Comparison of ENCODE assay signal across 9 mouse cellular contexts in genomic region chr16:41258145-41259035, GRCm38 (mm10).
A peak's percentile ranks its signal among the peaks of the same experiment; 100 is the strongest.
DNase-seq lines count a peak whose midpoint lies in the region; ATAC-seq lines count a peak whose summit lies in the region.
"Had no signal": no experiment of that assay in that cellular context is flagged by ENCODE, and none has a peak within 500 bp of the region (broad histone marks: within the 10 kb centered on the region; RNA-seq: fewer than 3 reads in every experiment).

No protein-coding gene starts in this region.

- H3K9ac ChIP-seq in liver, embryonic 11.5 days (ENCODE audit: low read depth, low read length): no peak overlapping the region
- H3K9ac ChIP-seq in forebrain, embryonic 11.5 days (ENCODE audit: low read length): no peak overlapping the region
- H3K9ac ChIP-seq in hindbrain, embryonic 16.5 days (ENCODE audit: low read depth, low read length): no peak overlapping the region
- no peak overlapping the region for H3K9ac ChIP-seq in midbrain, embryonic 15.5 days
- H3K9ac ChIP-seq: lung, embryonic 15.5 days had no signal

- no peaks in the 10 kb centered on the region for H3K36me3 ChIP-seq in liver, embryonic 11.5 days (ENCODE audit: control insufficient read depth, insufficient read depth, low read length)
- no peaks in the 10 kb centered on the region for H3K36me3 ChIP-seq in forebrain, embryonic 11.5 days (ENCODE audit: control insufficient read depth, insufficient read depth, low read length)
- H3K36me3 ChIP-seq in hindbrain, embryonic 16.5 days (ENCODE audit: control insufficient read depth, insufficient read depth, low read length): no peaks in the 10 kb centered on the region
- H3K36me3 ChIP-seq in midbrain, embryonic 15.5 days (replicated peaks): no peaks in the 10 kb centered on the region
- H3K36me3 ChIP-seq: lung, embryonic 15.5 days had no signal

- H3K4me2 ChIP-seq in liver, embryonic 11.5 days: no peak overlapping the region
- no peak overlapping the region for H3K4me2 ChIP-seq in forebrain, embryonic 11.5 days (ENCODE audit: low read depth, low read length, severe bottlenecking)
- H3K4me2 ChIP-seq in hindbrain, embryonic 16.5 days (ENCODE audit: low read length): no peak overlapping the region
- peak overlapping the region; percentile 23; the same call in 1 of the 2 replicates for H3K4me2 ChIP-seq in midbrain, embryonic 15.5 days
- H3K4me2 ChIP-seq: lung, embryonic 15.5 days had no signal

- WGBS in liver, embryonic 11.5 days: 56% methylated on average over 12 of the region's 12 CpGs
- 59% methylated on average over 12 of the region's 12 CpGs for WGBS in forebrain, embryonic 11.5 days
- WGBS in hindbrain, embryonic 16.5 days: 48% methylated on average over 12 of the region's 12 CpGs
- WGBS in midbrain, embryonic 15.5 days: 42% methylated on average over 12 of the region's 12 CpGs

- peak; percentile 16 for DNase-seq in liver
- DNase-seq in liver, embryonic 11.5 days (ENCODE audit: low spot score): no peak
- peak; percentile 20 for DNase-seq in c-Kit-positive CD71-negative TER-119-negative erythroid progenitor cells, embryonic 14.5 days (ENCODE audit: low read depth)
- peak; percentile 73 for DNase-seq in forebrain, embryonic 11.5 days (ENCODE audit: low spot score)
- DNase-seq in left cerebral cortex, adult 8-10 months (ENCODE audit: low spot score in 2 of 2): peak; percentile 36 to 55
- DNase-seq in yolk sac, embryonic 10.5 days (ENCODE audit: low spot score): peak; percentile 6

- no peaks in the 10 kb centered on the region for H3K9me3 ChIP-seq in liver, embryonic 11.5 days (ENCODE audit: control insufficient read depth, low read length)
- H3K9me3 ChIP-seq in forebrain, embryonic 11.5 days (ENCODE audit: control insufficient read depth, low read length): no peaks in the 10 kb centered on the region
- no peaks in the 10 kb centered on the region for H3K9me3 ChIP-seq in hindbrain, embryonic 16.5 days (ENCODE audit: control insufficient read depth, low read length)
- H3K9me3 ChIP-seq in midbrain, embryonic 15.5 days: no peaks in the 10 kb centered on the region
- H3K9me3 ChIP-seq: lung, embryonic 15.5 days had no signal

- no peak for ATAC-seq in liver, embryonic 11.5 days (replicated peaks; ENCODE audit: low FRiP score)
- ATAC-seq in forebrain, embryonic 11.5 days (replicated peaks; ENCODE audit: low FRiP score): peak; percentile 76
- ATAC-seq in hindbrain, embryonic 16.5 days: peak; percentile 79
- ATAC-seq in midbrain, embryonic 15.5 days (replicated peaks): peak; percentile 87

- H3K27ac ChIP-seq in liver, embryonic 11.5 days (ENCODE audit: low read depth, low read length): no peak overlapping the region
- no peak overlapping the region for H3K27ac ChIP-seq in forebrain, embryonic 11.5 days (ENCODE audit: low read depth, low read length)
- no peak overlapping the region for H3K27ac ChIP-seq in hindbrain, embryonic 16.5 days (ENCODE audit: low read depth, low read length)
- H3K27ac ChIP-seq in midbrain, embryonic 15.5 days: peak overlapping the region; percentile 68
- H3K27ac ChIP-seq: lung, embryonic 15.5 days had no signal

- no peaks in the 10 kb centered on the region for H3K27me3 ChIP-seq in liver, embryonic 11.5 days (replicated peaks; ENCODE audit: control insufficient read depth, insufficient read depth, low read length)
- H3K27me3 ChIP-seq in forebrain, embryonic 11.5 days (ENCODE audit: control insufficient read depth, insufficient read depth, low read length): no peaks in the 10 kb centered on the region
- H3K27me3 ChIP-seq in hindbrain, embryonic 16.5 days (replicated peaks; ENCODE audit: control insufficient read depth, insufficient read depth, low read length): no peaks in the 10 kb centered on the region
- no peaks in the 10 kb centered on the region for H3K27me3 ChIP-seq in midbrain, embryonic 15.5 days (replicated peaks)
- H3K27me3 ChIP-seq: lung, embryonic 15.5 days had no signal

- H3K4me1 ChIP-seq in liver, embryonic 11.5 days (replicated peaks; ENCODE audit: control insufficient read depth, insufficient read depth, low read length): no peaks in the 10 kb centered on the region
- no peaks in the 10 kb centered on the region for H3K4me1 ChIP-seq in forebrain, embryonic 11.5 days (replicated peaks; ENCODE audit: control insufficient read depth, insufficient read depth, low read length)
- H3K4me1 ChIP-seq in hindbrain, embryonic 16.5 days (ENCODE audit: control insufficient read depth, insufficient read depth, low read depth, low read length): no peaks in the 10 kb centered on the region
- H3K4me1 ChIP-seq in midbrain, embryonic 15.5 days: peaks cover 4% of the 10 kb centered on the region
- H3K4me1 ChIP-seq: lung, embryonic 15.5 days had no signal

- no peak overlapping the region for H3K4me3 ChIP-seq in liver, embryonic 11.5 days (ENCODE audit: low read depth, low read length)
- H3K4me3 ChIP-seq in forebrain, embryonic 11.5 days (ENCODE audit: low read depth, low read length): no peak overlapping the region
- H3K4me3 ChIP-seq in hindbrain, embryonic 16.5 days (ENCODE audit: low read length): no peak overlapping the region
- no peak overlapping the region for H3K4me3 ChIP-seq in midbrain, embryonic 15.5 days
- H3K4me3 ChIP-seq: lung, embryonic 15.5 days had no signal
